Comparison of ENCODE assay signal across 8 mouse cellular contexts in the genomic region with DNA sequence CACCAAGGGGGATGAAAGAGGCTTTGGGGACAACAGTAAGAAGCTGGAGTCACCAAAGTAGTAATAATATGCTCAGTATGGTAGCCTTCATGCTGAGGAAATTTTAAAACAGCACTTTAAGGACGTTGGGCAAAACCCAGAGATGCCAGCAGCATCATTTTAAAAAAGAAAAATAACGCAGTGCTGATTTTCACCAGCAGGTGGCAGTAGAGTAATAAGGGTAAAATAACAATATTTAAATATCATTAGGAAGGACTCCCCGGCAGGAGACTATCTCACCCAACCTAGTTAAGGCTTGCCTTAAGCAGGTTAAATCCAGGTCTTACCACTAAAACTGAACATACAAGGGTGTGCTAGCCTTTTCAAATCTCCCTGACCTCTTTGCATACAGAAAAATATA.
DNase-seq lines count a peak whose midpoint lies in the region; ATAC-seq lines count a peak whose summit lies in the region.
"Had no signal": no experiment of that assay in that cellular context is flagged by ENCODE, and none has a peak within 500 bp of the region (broad histone marks: within the 10 kb centered on the region; RNA-seq: fewer than 3 reads in every experiment).

No protein-coding gene starts in this region.

- H3K4me3 ChIP-seq in hindbrain, embryonic 10.5 days: no peak overlapping the region
- H3K4me3 ChIP-seq in hindbrain, embryonic 12.5 days: no peak overlapping the region
- H3K4me3 ChIP-seq: embryonic facial prominence, embryonic 12.5 days had no signal

- peak; percentile 21 for DNase-seq in hindbrain, embryonic 10.5 days (ENCODE audit: low spot score)
- DNase-seq in thymus, postnatal 0 days (ENCODE audit: low spot score): peak; percentile 60
- no peak for DNase-seq in thymus, adult 18-20 months
- peak; percentile 43 for DNase-seq in c-Kit-positive CD71-positive TER-119-negative erythroid progenitor cells, embryonic 14.5 days (ENCODE audit: low read depth)
- peak; percentile 83 for DNase-seq in lung, postnatal 36 days
- no peak for DNase-seq in urinary bladder, postnatal 25 days (ENCODE audit: low spot score)

- no peak for ATAC-seq in hindbrain, embryonic 12.5 days (ENCODE audit: low FRiP score)

- 28% methylated on average over 3 of the region's 3 CpGs for whole genome bisulfite sequencing in hindbrain, embryonic 10.5 days
- WGBS in hindbrain, embryonic 12.5 days: 23% methylated on average over 3 of the region's 3 CpGs

- H3K9me3 ChIP-seq in hindbrain, embryonic 10.5 days: no peaks in the 10 kb centered on the region
- H3K9me3 ChIP-seq in hindbrain, embryonic 12.5 days (replicated peaks): no peaks in the 10 kb centered on the region
- H3K9me3 ChIP-seq: embryonic facial prominence, embryonic 12.5 days had no signal

- H3K4me2 ChIP-seq in hindbrain, embryonic 12.5 days (replicated peaks): no peak overlapping the region
- H3K4me2 ChIP-seq: embryonic facial prominence, embryonic 12.5 days had no signal

- peaks cover 8% of the 10 kb centered on the region for H3K36me3 ChIP-seq in hindbrain, embryonic 10.5 days
- no peaks in the 10 kb centered on the region for H3K36me3 ChIP-seq in hindbrain, embryonic 12.5 days
- H3K36me3 ChIP-seq: embryonic facial prominence, embryonic 12.5 days had no signal

- H3K9ac ChIP-seq in hindbrain, embryonic 12.5 days: no peak overlapping the region
- H3K9ac ChIP-seq: embryonic facial prominence, embryonic 12.5 days had no signal

- peaks cover 5% of the 10 kb centered on the region; the same call in 1 of the 2 replicates for H3K4me1 ChIP-seq in hindbrain, embryonic 10.5 days (replicated peaks)
- no peaks in the 10 kb centered on the region for H3K4me1 ChIP-seq in hindbrain, embryonic 12.5 days
- H3K4me1 ChIP-seq: embryonic facial prominence, embryonic 12.5 days had no signal

- H3K27ac ChIP-seq in hindbrain, embryonic 10.5 days: no peak overlapping the region
- H3K27ac ChIP-seq in hindbrain, embryonic 12.5 days: no peak overlapping the region
- H3K27ac ChIP-seq: embryonic facial prominence, embryonic 12.5 days had no signal

- no peaks in the 10 kb centered on the region for H3K27me3 ChIP-seq in hindbrain, embryonic 10.5 days (ENCODE audit: insufficient read depth, poor library complexity, severe bottlenecking)
- no peaks in the 10 kb centered on the region for H3K27me3 ChIP-seq in hindbrain, embryonic 12.5 days
- H3K27me3 ChIP-seq: embryonic facial prominence, embryonic 12.5 days had no signal

Comparison
In these comparisons a context has a peak if more than half of its experiments do, and no peak if none do; other contexts are left out.
1. DNase-seq: peak in hindbrain, embryonic 10.5 days (single experiment), thymus, postnatal 0 days (single experiment), c-Kit-positive CD71-positive TER-119-negative erythroid progenitor cells, embryonic 14.5 days (single experiment) and lung, postnatal 36 days (single experiment); none in thymus, adult 18-20 months (0 of 2) and urinary bladder, postnatal 25 days (single experiment).